ENCODE assay signal across 9 mouse cellular contexts in genomic region chr17:87351241-87352105, GRCm38 (mm10).
DNase-seq lines count a peak whose midpoint lies in the region; ATAC-seq and TF ChIP-seq lines count a peak whose summit lies in the region.
"Had no signal": no experiment of that assay in that cellular context is flagged by ENCODE, and none has a peak within 500 bp of the region (broad histone marks: within the 10 kb centered on the region; RNA-seq: fewer than 3 reads in every experiment).

No protein-coding gene starts in this region.

- peaks cover 14% of the 10 kb centered on the region for H3K4me1 ChIP-seq in heart, adult 2 months (ENCODE audit: control insufficient read depth, insufficient read depth, low read length)
- peaks cover 21% of the 10 kb centered on the region; the same call in 1 of the 2 replicates for H3K4me1 ChIP-seq in intestine, postnatal 0 days (replicated peaks; ENCODE audit: control insufficient read depth, insufficient read depth, low read length)

- H3K4me2 ChIP-seq in intestine, postnatal 0 days (replicated peaks; ENCODE audit: low read depth): peak overlapping the region; percentile 17; the same call in 1 of the 2 replicates
- H3K4me2 ChIP-seq: liver, embryonic 15.5 days had no signal

- no peaks in the 10 kb centered on the region for H3K9me3 ChIP-seq in intestine, postnatal 0 days (ENCODE audit: control insufficient read depth)
- H3K9me3 ChIP-seq: liver, embryonic 15.5 days had no signal

- no peak overlapping the region for H3K9ac ChIP-seq in heart, adult 2 months (ENCODE audit: low read depth, low read length)
- no peak overlapping the region for H3K9ac ChIP-seq in intestine, postnatal 0 days (ENCODE audit: low read depth, low read length)
- H3K9ac ChIP-seq: liver, embryonic 15.5 days had no signal

- peak overlapping the region; percentile 84 for H3K27ac ChIP-seq in heart, adult 2 months
- H3K27ac ChIP-seq in intestine, postnatal 0 days (ENCODE audit: low read depth, low read length): peak overlapping the region; percentile 75
- H3K27ac ChIP-seq: liver, embryonic 15.5 days had no signal

- DNase-seq in 3T3-L1 (ENCODE audit: low read depth, low spot score): peak; percentile 27
- DNase-seq in cerebellum, adult 18-20 months: peak; percentile 78 to 82
- peak; percentile 65 to 84 for DNase-seq in heart, adult 2 months
- DNase-seq in lung, postnatal 36 days: peak; percentile 60
- DNase-seq in layer of hippocampus, postnatal 36 days: no peak
- no peak for DNase-seq in spleen, adult 12 weeks (ENCODE audit: low spot score)
- DNase-seq in left cerebral cortex, adult 11 months (ENCODE audit: low spot score): no peak

- intact Hi-C loops in heart, adult 2 months (cut with DNase I): no loop called here

- no peak; the same call in 1 of the 2 replicates for ATAC-seq in intestine, postnatal 0 days

- H3K4me3 ChIP-seq in heart, adult 2 months: no peak overlapping the region
- no peak overlapping the region for H3K4me3 ChIP-seq in intestine, postnatal 0 days (ENCODE audit: low read depth, low read length)
- H3K4me3 ChIP-seq: liver, embryonic 15.5 days had no signal

- 49% methylated on average over 20 of the region's 20 CpGs for WGBS in heart, adult 2 months
- WGBS in intestine, postnatal 0 days: 20% methylated on average over 20 of the region's 20 CpGs

- no peak; the same call in 1 of the 2 replicates for TF ChIP-seq POLR2A in heart, adult 2 months (IDR thresholded peaks at IDR 0.05; ENCODE audit: insufficient read depth, low read depth, low read length)

- H3K27me3 ChIP-seq in heart, adult 2 months (ENCODE audit: control insufficient read depth, insufficient read depth, low read length): no peaks in the 10 kb centered on the region
- no peaks in the 10 kb centered on the region for H3K27me3 ChIP-seq in intestine, postnatal 0 days (replicated peaks; ENCODE audit: control insufficient read depth, insufficient read depth, low read length)
- H3K27me3 ChIP-seq: liver, embryonic 15.5 days had no signal

- H3K36me3 ChIP-seq in heart, adult 2 months (ENCODE audit: control insufficient read depth, insufficient read depth, low read length): no peaks in the 10 kb centered on the region
- H3K36me3 ChIP-seq in intestine, postnatal 0 days (ENCODE audit: control insufficient read depth, insufficient read depth): peaks cover 25% of the 10 kb centered on the region

- H3K79me2 ChIP-seq in heart, adult 2 months (replicated peaks; ENCODE audit: control insufficient read depth, insufficient read depth, low read length): no peaks in the 10 kb centered on the region

- TF ChIP-seq EP300 in heart, adult 2 months (IDR thresholded peaks at IDR 0.05; ENCODE audit: insufficient read depth, low read depth, low read length): peak; percentile 72

- TF ChIP-seq CTCF in heart, adult 2 months (IDR thresholded peaks at IDR 0.05): no peak
- TF ChIP-seq CTCF in intestine, postnatal 0 days (IDR thresholded peaks at IDR 0.05; ENCODE audit: low read depth): no peak

Comparison
In these comparisons a context has a peak if more than half of its experiments do, and no peak if none do; other contexts are left out.
1. DNase-seq: peak in 3T3-L1 (single experiment), cerebellum, adult 18-20 months (2 of 2), heart, adult 2 months (2 of 2) and lung, postnatal 36 days (single experiment); none in layer of hippocampus, postnatal 36 days (0 of 2), spleen, adult 12 weeks (single experiment) and left cerebral cortex, adult 11 months (single experiment).